Mouse (Mus musculus) G1E (cell line): Measurements from ENCODE around the gene Atxn1l. TPM values are rescaled to one million over a fixed set of nuclear protein-coding genes. Genes with fewer than 3 reads are reported as not detected.
"Not testable (repeated sequence)": the region's sequence is repeated elsewhere in the genome, so short reads cannot be mapped to it uniquely, and the experiment has no call there.

Source experiments
- ATAC-seq: 2 replicates; pipeline ENCODE4 v1.8.0; 2016; ENCODE audit warnings: mild to moderate bottlenecking; ENCODE audit not compliant: insufficient number of reproducible peaks, poor library complexity, low FRiP score, severe bottlenecking; ENCODE audit errors: extremely low read depth
- DNase-seq: peaks from one replicate; pipeline ENCODE4 v3.0.0; 2012; ENCODE audit warnings: low spot score
- H3K27me3 ChIP-seq: 2 replicates; pipeline ENCODE4 v1.6.1; 2012; ENCODE audit warnings: mild to moderate bottlenecking, low read length, inconsistent platforms; ENCODE audit not compliant: insufficient read depth
- H3K36me3 ChIP-seq: replicated peaks from 2 replicates; pipeline ENCODE3; 2012; ENCODE audit warnings: mild to moderate bottlenecking, inconsistent platforms
- H3K4me1 ChIP-seq: 2 replicates; pipeline ENCODE4 v1.6.1; 2012; ENCODE audit warnings: low read depth, low read length, inconsistent platforms, mixed read lengths; ENCODE audit not compliant: insufficient read depth
- H3K4me3 ChIP-seq: 2 replicates; pipeline ENCODE4 v1.5.1; 2012; ENCODE audit warnings: low read depth, mild to moderate bottlenecking, inconsistent platforms, low read length, moderate library complexity, mixed read lengths
- H3K9me3 ChIP-seq: replicated peaks from 2 replicates; pipeline ENCODE4 v1.6.1; 2012; ENCODE audit warnings: inconsistent platforms
- CTCF ChIP-seq: IDR thresholded peaks from 2 replicates; pipeline ENCODE4 v1.5.1; 2012; ENCODE audit warnings: low read depth, low read length, inconsistent platforms, mixed read lengths
- GATA1 ChIP-seq: IDR thresholded peaks from 2 replicates; pipeline ENCODE4 v1.6.1; 2012; ENCODE audit warnings: borderline replicate concordance, low read length, inconsistent platforms, mixed read lengths
- GATA2 ChIP-seq: IDR thresholded peaks from 2 replicates; pipeline ENCODE4 v1.6.1; 2012; ENCODE audit warnings: low read depth, low read length, inconsistent platforms, borderline replicate concordance
- POLR2AphosphoS5 ChIP-seq: IDR thresholded peaks from 2 replicates; pipeline ENCODE4 v1.6.1; 2012; ENCODE audit warnings: low read depth, low read length, inconsistent platforms; ENCODE audit not compliant: insufficient replicate concordance
- TAL1 ChIP-seq: conservative IDR thresholded peaks from 2 replicates; pipeline ENCODE4 v1.6.1; 2012; ENCODE audit warnings: low read depth, low read length, inconsistent platforms, mixed read lengths
- polyA plus RNA-seq: library from polyadenylated mRNA; stranded (reverse); fragments of >175 nt; gene quantifications from 2 replicates; pipeline ENCODE4 v1.2.3, GENCODE M21; 2012
- total RNA-seq, 2 experiments: library from RNA; stranded (forward) in 1 of 2; stranded (reverse) in 1 of 2; fragments of 200-1000 nt in 1 of 2; fragments of >200 nt in 1 of 2; fragmentation: Nextera tagmentation in 1 of 2; gene quantifications; 2 replicates each; pipeline ENCODE4 v1.2.3; 2014 to 2017

Atxn1l gene
- total and polyA plus RNA-seq, 3 experiments = 20.7 to 36.8 (median 29.5) TPM

- Histone ChIP-seq H3K27me3 (peaks cover 15% of the 10 kb centered on the region), H3K9me3 (no peaks in the 10 kb centered on the region), H3K4me3 (peak overlapping the region; percentile 92), H3K36me3 (no peaks in the 10 kb centered on the region), H3K4me1 (peaks cover 18% of the 10 kb centered on the region)
- no peak for DNase-seq
- TF ChIP-seq POLR2AphosphoS5 (no peak), GATA1 (no peak)
- no peak for ATAC-seq
Observed at GRCm38 (mm10) chr8:109777851-109778250, 40.3 kb upstream of the Atxn1l start.

GRCm38 (mm10) chr8:109773154-109773553 lies 35.6 kb upstream of the Atxn1l start:
- no peak for TF ChIP-seq POLR2AphosphoS5
- no peak for TF ChIP-seq TAL1
- no peak for TF ChIP-seq CTCF
- TF ChIP-seq GATA1 = no peak
- no peak for TF ChIP-seq GATA2
- H3K4me1 ChIP-seq = peaks cover 6% of the 10 kb centered on the region; the same call in 1 of the 2 replicates
- DNase-seq = no peak
- H3K27me3 ChIP-seq = peaks cover 22% of the 10 kb centered on the region
- no peaks in the 10 kb centered on the region for H3K9me3 ChIP-seq
- no peak for ATAC-seq
- H3K4me3 ChIP-seq = no peak overlapping the region
- no peaks in the 10 kb centered on the region for H3K36me3 ChIP-seq

GRCm38 (mm10) chr8:109766081-109766480 lies 28.5 kb upstream of the Atxn1l start:
- DNase-seq (no peak), ATAC-seq (no peak)
- peaks cover 6% of the 10 kb centered on the region for H3K27me3 ChIP-seq
- no peaks in the 10 kb centered on the region for H3K36me3 ChIP-seq
- TF ChIP-seq CTCF (no peak), POLR2AphosphoS5 (no peak), TAL1 (no peak), GATA2 (no peak), GATA1 (no peak)
- peaks cover 8% of the 10 kb centered on the region for H3K9me3 ChIP-seq
- peaks cover 6% of the 10 kb centered on the region for H3K4me1 ChIP-seq
- no peak overlapping the region for H3K4me3 ChIP-seq

- TF ChIP-seq GATA2 = no peak
- TF ChIP-seq POLR2AphosphoS5 = no peak
- no peak for TF ChIP-seq TAL1
- ATAC-seq = no peak
- Histone ChIP-seq H3K27me3 (peaks cover 10% of the 10 kb centered on the region; the same call in 1 of the 2 replicates), H3K36me3 (no peaks in the 10 kb centered on the region), H3K4me1 (peaks cover 6% of the 10 kb centered on the region), H3K9me3 (peaks cover 8% of the 10 kb centered on the region), H3K4me3 (no peak overlapping the region)
- DNase-seq = no peak
Observed at GRCm38 (mm10) chr8:109764031-109764430, 26.5 kb upstream of the Atxn1l start.

GRCm38 (mm10) chr8:109760221-109760620 lies 22.7 kb upstream of the Atxn1l start:
- ATAC-seq (no peak), DNase-seq (no peak)
- no peak for TF ChIP-seq GATA1
- TF ChIP-seq POLR2AphosphoS5 = no peak
- H3K36me3 ChIP-seq = no peaks in the 10 kb centered on the region
- no peak overlapping the region for H3K4me3 ChIP-seq
- H3K4me1 ChIP-seq = peaks cover 2% of the 10 kb centered on the region; the same call in 1 of the 2 replicates
- H3K9me3 ChIP-seq = peaks cover 8% of the 10 kb centered on the region
- H3K27me3 ChIP-seq = peaks cover 9% of the 10 kb centered on the region; the same call in 1 of the 2 replicates

- Histone ChIP-seq H3K27me3 (peaks cover 10% of the 10 kb centered on the region; the same call in 1 of the 2 replicates), H3K4me1 (peaks cover 2% of the 10 kb centered on the region; the same call in 1 of the 2 replicates), H3K9me3 (peaks cover 8% of the 10 kb centered on the region), H3K36me3 (no peaks in the 10 kb centered on the region), H3K4me3 (no peak overlapping the region)
- DNase-seq (no peak), ATAC-seq (no peak)
- TF ChIP-seq CTCF (no peak), GATA1 (no peak), GATA2 (no peak), POLR2AphosphoS5 (no peak), TAL1 (no peak)
Observed at GRCm38 (mm10) chr8:109759426-109759825, 21.9 kb upstream of the Atxn1l start.

- peaks cover 2% of the 10 kb centered on the region; the same call in 1 of the 2 replicates for H3K4me1 ChIP-seq
- H3K4me3 ChIP-seq = no peak overlapping the region
- H3K9me3 ChIP-seq = no peaks in the 10 kb centered on the region
- no peaks in the 10 kb centered on the region for H3K36me3 ChIP-seq
- TF ChIP-seq TAL1 = no peak
- TF ChIP-seq CTCF = no peak
- TF ChIP-seq GATA2 = no peak
- TF ChIP-seq GATA1 = no peak
- no peak for TF ChIP-seq POLR2AphosphoS5
- ATAC-seq (no peak), DNase-seq (no peak)
- H3K27me3 ChIP-seq = peaks cover 13% of the 10 kb centered on the region; the same call in 1 of the 2 replicates
Observed at GRCm38 (mm10) chr8:109756849-109757248, 19.3 kb upstream of the Atxn1l start.

- ATAC-seq, DNase-seq, H3K36me3 ChIP-seq, H3K4me3 ChIP-seq, H3K4me1 ChIP-seq, H3K9me3 ChIP-seq: not testable (repeated sequence)
- H3K27me3 ChIP-seq = peaks cover 14% of the 10 kb centered on the region; the same call in 1 of the 2 replicates
Observed at GRCm38 (mm10) chr8:109755554-109755953, 18.0 kb upstream of the Atxn1l start.
